Mouse (Mus musculus) intestine, embryonic 16.5 days (tissue): ENCODE measurements around the gene Wdhd1. TPM values are rescaled to one million over a fixed set of nuclear protein-coding genes. Genes with fewer than 3 reads are reported as not detected.

ENCODE experiments used
- ATAC-seq: fragments of 200-750 bp; cut with Nextera tagmentation; 2 replicates; pipeline ENCODE4 v1.8.0; 2017; ENCODE audit warnings: moderate TSS enrichment, moderate library complexity
- H3K27ac ChIP-seq: fragments of 300-500 bp; sonication (generic); 2 replicates; pipeline ENCODE4 v1.5.1; 2014; ENCODE audit warnings: mild to moderate bottlenecking, low read length
- H3K27me3 ChIP-seq: fragments of 300-500 bp; sonication (generic); replicated peaks from 2 replicates; pipeline ENCODE4 v1.6.1; 2014; ENCODE audit warnings: low read length, control low read depth, mixed read lengths; ENCODE audit not compliant: control insufficient read depth, insufficient read depth
- H3K36me3 ChIP-seq: fragments of 300-500 bp; sonication (generic); 2 replicates; pipeline ENCODE4 v1.6.1; 2014; ENCODE audit warnings: low read length, control low read depth; ENCODE audit not compliant: control insufficient read depth, insufficient read depth
- H3K4me1 ChIP-seq: fragments of 300-500 bp; sonication (generic); 2 replicates; pipeline ENCODE4 v1.6.1; 2014; ENCODE audit warnings: low read length, control low read depth, mixed read lengths; ENCODE audit not compliant: control insufficient read depth, insufficient read depth
- H3K4me2 ChIP-seq: fragments of 300-500 bp; sonication (generic); 2 replicates; pipeline ENCODE4 v1.6.1; 2014; ENCODE audit warnings: low read depth, low read length, control low read depth
- H3K4me3 ChIP-seq: fragments of 300-500 bp; sonication (generic); 2 replicates; pipeline ENCODE4 v1.5.1; 2014; ENCODE audit warnings: mild to moderate bottlenecking, low read length
- H3K9ac ChIP-seq: fragments of 300-500 bp; sonication (generic); 2 replicates; pipeline ENCODE4 v1.6.1; 2014; ENCODE audit warnings: low read depth, low read length
- H3K9me3 ChIP-seq: fragments of 300-500 bp; sonication (generic); 2 replicates; pipeline ENCODE4 v1.6.1; 2016; ENCODE audit warnings: low read length, control low read depth; ENCODE audit not compliant: control insufficient read depth
- WGBS: fragments of 180-500 bp; shearing (Covaris S2); extraction: QIAGEN DNeasy Blood & Tissue Kit; methylation state at CpG from one replicate; pipeline ENCODE4 v1.1.7; 2014; 5-methylcytosine and 5-hydroxymethylcytosine counted together
- polyA plus RNA-seq: library from polyadenylated mRNA; unstranded; fragments of >200 nt; fragmentation: Nextera tagmentation; extraction: Ambion mirVana; gene quantifications from 2 replicates; pipeline ENCODE4 v1.2.1, GENCODE M21; 2015

Wdhd1 gene
- polyA plus RNA-seq, 1 experiment from 2014 or later: 20.8 TPM

DNA sequence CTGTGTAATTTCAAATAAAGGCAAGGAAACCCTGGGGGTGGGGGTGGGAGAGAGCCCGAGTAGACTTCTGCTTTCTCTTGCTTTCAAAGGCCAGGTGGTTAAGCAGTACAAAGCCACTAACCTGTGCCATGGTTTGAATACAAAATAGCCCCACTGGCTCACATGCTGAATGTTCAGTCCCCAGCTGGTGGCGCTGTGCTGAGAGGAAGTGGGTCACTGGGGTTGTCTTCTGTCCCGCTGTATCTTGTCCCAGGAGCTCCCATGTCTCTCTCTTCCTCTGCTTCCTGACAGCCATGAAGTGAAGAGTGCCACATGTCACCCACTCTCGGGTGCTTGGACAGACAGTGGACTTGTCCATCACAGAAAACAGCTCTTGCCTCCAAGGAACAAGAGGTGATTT lies 82.6 kb downstream of the Wdhd1 start:
- no peak for ATAC-seq
- H3K9me3 ChIP-seq: no peaks in the 10 kb centered on the region
- no peak overlapping the region for H3K9ac ChIP-seq
- no peaks in the 10 kb centered on the region for H3K27me3 ChIP-seq
- 48% methylated on average over 4 of the region's 4 CpGs for WGBS
- H3K4me3 ChIP-seq: no peak overlapping the region
- H3K4me1 ChIP-seq: no peaks in the 10 kb centered on the region; the same call in 1 of the 2 replicates
- H3K36me3 ChIP-seq: no peaks in the 10 kb centered on the region
- no peak overlapping the region for H3K4me2 ChIP-seq
- H3K27ac ChIP-seq: no peak overlapping the region

DNA sequence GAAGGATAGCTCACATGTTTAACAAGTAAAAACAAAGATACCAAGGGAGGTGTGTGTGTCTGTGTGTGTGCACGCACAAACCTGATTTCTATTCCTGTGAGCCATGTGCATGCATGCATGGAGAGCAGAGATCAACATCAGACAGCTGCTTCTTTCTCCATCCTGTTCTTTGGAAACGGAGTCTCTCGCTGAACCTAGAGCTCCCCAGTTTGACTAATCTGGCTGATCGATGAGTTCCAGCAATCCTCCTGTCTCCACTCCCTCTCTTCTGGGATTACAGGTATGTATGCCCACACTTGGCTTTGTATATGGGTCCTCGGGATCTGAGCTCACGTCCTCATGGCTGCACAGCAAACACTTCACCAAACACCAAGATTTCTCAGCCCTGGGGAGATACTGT lies 83.2 kb downstream of the Wdhd1 start:
- no peak for ATAC-seq
- Histone ChIP-seq H3K9me3 (no peaks in the 10 kb centered on the region), H3K4me3 (no peak overlapping the region), H3K27me3 (peaks cover 2% of the 10 kb centered on the region; the same call in 1 of the 2 replicates), H3K4me1 (peaks cover 1% of the 10 kb centered on the region), H3K27ac (no peak overlapping the region), H3K4me2 (no peak overlapping the region), H3K9ac (no peak overlapping the region), H3K36me3 (no peaks in the 10 kb centered on the region)
- WGBS: 75% methylated on average over 6 of the region's 6 CpGs

DNA sequence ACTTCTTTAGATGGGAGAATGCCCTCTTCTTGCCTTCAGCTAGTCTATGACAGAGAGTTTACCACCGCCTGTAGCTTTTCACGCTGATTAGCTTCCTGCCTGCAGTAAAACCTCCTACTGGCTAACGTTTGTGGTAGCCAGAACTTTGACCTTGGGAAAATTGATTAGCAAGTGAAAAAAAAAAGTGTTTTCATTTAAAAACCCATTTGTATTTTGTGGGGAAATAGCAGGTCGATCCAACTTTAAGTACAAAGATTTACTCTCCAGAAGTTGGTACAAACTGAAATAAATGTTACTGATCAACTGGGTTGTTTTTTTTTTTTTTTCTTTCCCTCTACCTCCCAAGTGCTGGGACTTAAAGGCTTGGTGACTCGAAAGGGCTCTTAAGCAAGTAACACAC lies 84.8 kb downstream of the Wdhd1 start:
- H3K4me1 ChIP-seq: peaks cover 7% of the 10 kb centered on the region
- H3K27ac ChIP-seq: peak overlapping the region; percentile 23; the same call in 1 of the 2 replicates
- H3K27me3 ChIP-seq: peaks cover 5% of the 10 kb centered on the region; the same call in 1 of the 2 replicates
- no peak for ATAC-seq
- H3K9ac ChIP-seq: no peak overlapping the region
- H3K4me2 ChIP-seq: no peak overlapping the region
- WGBS: 38% methylated on average over 5 of the region's 5 CpGs
- no peaks in the 10 kb centered on the region for H3K9me3 ChIP-seq
- no peaks in the 10 kb centered on the region for H3K36me3 ChIP-seq
- no peak overlapping the region for H3K4me3 ChIP-seq

Other genes starting within 250 kb of the Wdhd1 start
- gene Gch1, start 87.4 kb downstream of the Wdhd1 start, polyA plus RNA-seq: 11.1 and 13.3 TPM in 2 replicates
- gene Socs4, start 74 bp upstream of the Wdhd1 start, polyA plus RNA-seq: 2.9 and 3.5 TPM in 2 replicates
- gene Mapk1ip1l, start 21.4 kb upstream of the Wdhd1 start, polyA plus RNA-seq: 57.9 and 59.9 TPM in 2 replicates
- gene Lgals3, start 90.9 kb upstream of the Wdhd1 start, polyA plus RNA-seq: 43.7 and 49.5 TPM in 2 replicates
- 29.5 and 33.9 TPM in 2 replicates for gene Dlgap5, start 141.6 kb upstream of the Wdhd1 start, polyA plus RNA-seq
- 20.4 and 23.5 TPM in 2 replicates for gene Fbxo34, start 173.6 kb upstream of the Wdhd1 start, polyA plus RNA-seq